Comparison of ENCODE assay signal across 13 mouse cellular contexts in the genomic region with DNA sequence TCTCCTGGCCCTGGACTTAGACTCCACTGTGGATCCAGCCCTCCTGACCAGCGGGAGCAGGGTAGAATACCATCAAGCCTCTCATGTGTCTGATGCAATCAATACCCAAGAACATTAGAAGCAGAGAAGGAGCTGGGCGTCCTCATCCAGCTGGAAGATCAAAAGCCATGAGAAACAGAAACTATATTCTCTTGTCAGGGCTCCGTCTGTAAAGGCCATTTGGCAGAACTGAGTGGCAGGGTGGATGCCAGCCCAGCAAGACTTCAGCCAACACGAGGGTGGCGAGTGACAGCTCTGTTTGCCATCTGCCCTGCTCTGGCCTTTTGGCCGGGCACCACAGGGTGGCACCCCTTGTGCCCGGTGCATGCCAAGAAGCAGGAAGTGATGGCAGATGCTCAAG. TPM values are rescaled to one million over a fixed set of nuclear protein-coding genes. Genes with fewer than 3 reads are reported as not detected.
DNase-seq lines count a peak whose midpoint lies in the region; ATAC-seq and TF ChIP-seq lines count a peak whose summit lies in the region.
"Had no signal": no experiment of that assay in that cellular context is flagged by ENCODE, and none has a peak within 500 bp of the region (broad histone marks: within the 10 kb centered on the region; RNA-seq: fewer than 3 reads in every experiment).

No protein-coding gene starts in this region.

- H3ac ChIP-seq in myocyte (ENCODE audit: control insufficient read depth, insufficient read length), result no peak overlapping the region

- no peaks in the 10 kb centered on the region for H3K36me3 ChIP-seq in midbrain, postnatal 0 days (ENCODE audit: insufficient read depth, low read length)
- H3K36me3 ChIP-seq in midbrain, embryonic 16.5 days (ENCODE audit: control insufficient read depth, insufficient read depth, low read length), result no peaks in the 10 kb centered on the region
- no peaks in the 10 kb centered on the region for H3K36me3 ChIP-seq in myocyte (ENCODE audit: control insufficient read depth, insufficient read depth)
- H3K36me3 ChIP-seq: limb, embryonic 15.5 days; neural tube, embryonic 13.5 days had no signal

- 69% methylated on average over 7 of the region's 7 CpGs for WGBS in midbrain, postnatal 0 days
- 79% methylated on average over 7 of the region's 7 CpGs for WGBS in midbrain, embryonic 16.5 days

- peak; percentile 27; the same call in 1 of the 2 replicates for ATAC-seq in midbrain, postnatal 0 days (ENCODE audit: low FRiP score)
- ATAC-seq in midbrain, embryonic 16.5 days, result no peak
- no peak for ATAC-seq in megakaryocyte, adult 5-6 weeks (ENCODE audit: poor library complexity, severe bottlenecking)
- ATAC-seq: Patski had no signal

- no peak for TF ChIP-seq CTCF in midbrain, postnatal 0 days (IDR thresholded peaks at IDR 0.05)

- no peaks in the 10 kb centered on the region for H3K9me3 ChIP-seq in midbrain, postnatal 0 days (ENCODE audit: low read length)
- no peaks in the 10 kb centered on the region for H3K9me3 ChIP-seq in midbrain, embryonic 16.5 days (replicated peaks; ENCODE audit: control insufficient read depth, low read length, poor library complexity, severe bottlenecking)
- H3K9me3 ChIP-seq: limb, embryonic 15.5 days; neural tube, embryonic 13.5 days had no signal

- no peak overlapping the region for H3K4me3 ChIP-seq in midbrain, postnatal 0 days (ENCODE audit: low read depth, low read length)
- no peak overlapping the region for H3K4me3 ChIP-seq in midbrain, embryonic 16.5 days (ENCODE audit: low read depth, low read length)
- H3K4me3 ChIP-seq in myocyte, result no peak overlapping the region
- H3K4me3 ChIP-seq: erythroblast, embryonic 14.5 days; limb, embryonic 15.5 days; neural tube, embryonic 13.5 days had no signal

- H3K27me3 ChIP-seq in midbrain, postnatal 0 days (ENCODE audit: insufficient read depth, low read length), result no peaks in the 10 kb centered on the region
- no peaks in the 10 kb centered on the region for H3K27me3 ChIP-seq in midbrain, embryonic 16.5 days (ENCODE audit: control insufficient read depth, insufficient read depth, low read depth, low read length)
- H3K27me3 ChIP-seq in myocyte (ENCODE audit: control insufficient read depth, insufficient read depth, insufficient read length), result no peaks in the 10 kb centered on the region
- H3K27me3 ChIP-seq: limb, embryonic 15.5 days; neural tube, embryonic 13.5 days had no signal

- H3K27ac ChIP-seq in midbrain, postnatal 0 days (ENCODE audit: low read depth, low read length), result no peak overlapping the region
- no peak overlapping the region for H3K27ac ChIP-seq in midbrain, embryonic 16.5 days (ENCODE audit: low read length)
- H3K27ac ChIP-seq: limb, embryonic 15.5 days; neural tube, embryonic 13.5 days had no signal

- H3K79me2 ChIP-seq in myocyte (ENCODE audit: control insufficient read depth, insufficient read depth), result no peaks in the 10 kb centered on the region

- DNase-seq in adrenal gland, adult (ENCODE audit: inconsistent age in 2 of 2, low spot score in 1 of 2), result peak; percentile 18 to 62
- no peak for DNase-seq in adrenal gland, postnatal 4 days (ENCODE audit: low spot score in 2 of 2)
- peak; percentile 77 for DNase-seq in midbrain, postnatal 0 days (ENCODE audit: low spot score)
- DNase-seq in cerebellum, postnatal 10 days, result peak; percentile 98 to 99
- DNase-seq in spleen, adult 18-20 months, result no peak
- DNase-seq: kidney, postnatal 36 days had no signal

- H3K4me2 ChIP-seq in midbrain, postnatal 0 days (ENCODE audit: low read depth, low read length, poor library complexity, severe bottlenecking), result no peak overlapping the region
- no peak overlapping the region for H3K4me2 ChIP-seq in midbrain, embryonic 16.5 days (ENCODE audit: low read length)
- no peak overlapping the region for H3K4me2 ChIP-seq in myocyte (ENCODE audit: low read depth)
- H3K4me2 ChIP-seq: limb, embryonic 15.5 days; neural tube, embryonic 13.5 days had no signal

- TF ChIP-seq POLR2A in myocyte (IDR thresholded peaks at IDR 0.05; ENCODE audit: insufficient read length, low read depth), result no peak

- peaks cover 4% of the 10 kb centered on the region; the same call in 1 of the 2 replicates for H3K4me1 ChIP-seq in midbrain, postnatal 0 days (ENCODE audit: insufficient read depth, low read length)
- no peaks in the 10 kb centered on the region for H3K4me1 ChIP-seq in midbrain, embryonic 16.5 days (ENCODE audit: control insufficient read depth, insufficient read depth, low read length)
- H3K4me1 ChIP-seq: limb, embryonic 15.5 days had no signal

- H3K9ac ChIP-seq in midbrain, postnatal 0 days (replicated peaks; ENCODE audit: low read length, poor library complexity, severe bottlenecking), result no peak overlapping the region
- H3K9ac ChIP-seq in midbrain, embryonic 16.5 days (ENCODE audit: low read depth, low read length), result no peak overlapping the region
- H3K9ac ChIP-seq: limb, embryonic 15.5 days; neural tube, embryonic 13.5 days had no signal

TF ChIP-seq in myocyte, 11 proteins besides CTCF, POLR2A, EP300 and RAD21:
- TF ChIP-seq CEBPB (IDR thresholded peaks at IDR 0.05; ENCODE audit: insufficient read depth, poor library complexity, severe bottlenecking) (peak; percentile 62), REST (IDR thresholded peaks at IDR 0.05; ENCODE audit: insufficient read depth, insufficient read length) (no peak), E2F4 (IDR thresholded peaks at IDR 0.05; ENCODE audit: insufficient read depth) (no peak), MYOG (IDR thresholded peaks at IDR 0.05; ENCODE audit: control insufficient read depth in 1 of 3, insufficient read depth in 1 of 3, insufficient read length in 2 of 3, low read depth in 2 of 3) (peak in 1 of 3 experiments; percentile 28), MYOD1 (IDR thresholded peaks at IDR 0.05; ENCODE audit: control insufficient read depth in 1 of 3, insufficient read length in 2 of 3, low read depth in 2 of 3) (peak in 1 of 3 experiments; percentile 23), TCF12 (IDR thresholded peaks at IDR 0.05; ENCODE audit: insufficient read depth, poor library complexity, severe bottlenecking) (no peak), USF1 (IDR thresholded peaks at IDR 0.05; ENCODE audit: low read depth) (no peak)

RNA-seq across cellular contexts. Expression of a gene that starts 30.8 kb away (rescaled TPM):
- total RNA-seq in adrenal gland, postnatal 4 days (2021), result 10 to 100 TPM; 29.2 to 29.4 TPM
- 36.0 and 41.7 TPM in 2 replicates for total RNA-seq in midbrain, postnatal 0 days (2014; rRNA removed)
- polyA plus RNA-seq in midbrain, postnatal 0 days (2015; fragmentation: Nextera tagmentation; extraction: Ambion mirVana), result 15.0 and 15.5 TPM in 2 replicates
- 21.0 and 22.1 TPM in 2 replicates for polyA plus RNA-seq in midbrain, embryonic 16.5 days (2015; fragmentation: Nextera tagmentation; extraction: Ambion mirVana)
- 32.0 TPM for polyA plus RNA-seq in myocyte (2012; fragmentation: generic; extraction: Trizol)
- total RNA-seq in megakaryocyte, adult 5-6 weeks (2015), result 7.6 and 8.5 TPM in 2 replicates
- 8.4 and 9.5 TPM in 2 replicates for total RNA-seq in megakaryocyte, adult 5-6 weeks (2017)

Comparison
In these comparisons a context has a peak if more than half of its experiments do, and no peak if none do; other contexts are left out.
1. DNase-seq: peak in adrenal gland, adult (2 of 2), midbrain, postnatal 0 days (single experiment) and cerebellum, postnatal 10 days (2 of 2); none in adrenal gland, postnatal 4 days (0 of 2) and spleen, adult 18-20 months (0 of 2).